Mouse (Mus musculus): ENCODE results near the gene Vmn2r-ps159. TPM values are rescaled to one million over a fixed set of nuclear protein-coding genes. Genes with fewer than 3 reads are reported as not detected.
"Not testable (repeated sequence)": the region's sequence is repeated elsewhere in the genome, so short reads cannot be mapped to it uniquely, and the experiment has no call there.

The Vmn2r-ps159 gene
- not detected for total RNA-seq (2021)

DNA sequence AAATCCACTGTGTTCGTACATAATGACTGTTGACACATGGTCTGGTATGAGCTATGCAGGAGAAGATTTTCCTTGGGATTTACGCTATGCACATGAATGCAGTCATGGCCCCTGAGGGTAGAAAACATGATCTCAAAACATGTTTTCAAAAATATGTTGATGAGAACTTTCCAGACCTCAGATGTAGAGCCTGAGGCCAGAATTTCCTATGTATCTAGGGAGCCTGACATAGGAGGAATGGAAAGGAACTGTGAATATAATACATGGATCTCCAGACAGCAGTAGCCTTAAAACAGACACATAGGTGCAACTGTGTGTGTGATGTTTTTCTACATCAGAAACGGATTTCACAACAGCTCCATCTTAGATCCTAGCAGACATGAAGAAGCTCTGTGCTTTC lies at the start of gene Vmn2r-ps159:
Gene Vmn2r-ps159 (plus strand): TSS at position 301 of the 400 bp plus-strand sequence.
- not testable (repeated sequence) for DNase-seq

DNA sequence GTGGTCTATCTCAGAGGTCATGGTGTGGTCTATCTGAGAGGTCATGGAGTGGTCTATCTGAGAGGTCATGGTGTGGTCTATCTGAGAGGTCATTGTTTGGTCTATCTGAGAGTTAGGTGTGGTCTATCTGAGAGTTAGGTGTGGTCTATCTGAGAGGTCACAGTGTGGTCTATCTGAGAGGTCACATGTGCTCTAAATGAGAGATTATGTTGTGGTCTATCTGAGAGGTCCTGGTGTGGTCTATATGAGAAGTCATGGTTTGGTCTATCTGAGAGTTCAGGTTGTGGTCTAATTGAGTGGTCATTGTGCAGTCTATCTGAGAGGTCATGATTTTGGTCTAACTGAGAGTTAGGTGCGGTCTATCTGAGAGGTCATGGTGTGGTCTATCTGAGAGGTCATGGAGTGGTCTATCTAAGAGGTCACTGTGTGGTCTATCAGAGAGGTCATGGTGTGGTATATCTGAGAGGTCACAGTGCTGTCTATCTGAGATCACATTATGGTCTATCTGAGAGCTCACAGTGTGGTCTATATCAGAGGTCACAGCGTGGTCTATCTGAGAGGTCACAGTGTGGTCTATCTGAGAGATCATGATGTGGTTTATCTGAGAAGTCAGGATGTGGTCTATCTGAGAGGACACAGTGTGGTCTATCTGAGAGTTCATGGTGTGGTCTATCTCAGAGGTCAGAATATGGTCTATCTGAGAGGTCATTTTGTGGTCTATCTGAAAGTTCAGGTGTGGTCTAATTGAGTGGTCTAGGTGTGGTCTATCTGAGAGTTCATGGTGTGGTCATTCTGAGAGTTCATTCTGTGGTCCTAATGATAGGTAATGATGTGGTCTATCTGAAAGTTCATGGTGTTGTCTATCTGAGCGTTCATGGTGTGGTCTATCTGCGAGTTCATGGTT lies 10.9 kb downstream of the Vmn2r-ps159 start:
- DNase-seq, result not testable (repeated sequence)

GRCm38 (mm10) chr4:156342569-156343325 lies 11.8 kb downstream of the Vmn2r-ps159 start:
- no peak for DNase-seq

DNA sequence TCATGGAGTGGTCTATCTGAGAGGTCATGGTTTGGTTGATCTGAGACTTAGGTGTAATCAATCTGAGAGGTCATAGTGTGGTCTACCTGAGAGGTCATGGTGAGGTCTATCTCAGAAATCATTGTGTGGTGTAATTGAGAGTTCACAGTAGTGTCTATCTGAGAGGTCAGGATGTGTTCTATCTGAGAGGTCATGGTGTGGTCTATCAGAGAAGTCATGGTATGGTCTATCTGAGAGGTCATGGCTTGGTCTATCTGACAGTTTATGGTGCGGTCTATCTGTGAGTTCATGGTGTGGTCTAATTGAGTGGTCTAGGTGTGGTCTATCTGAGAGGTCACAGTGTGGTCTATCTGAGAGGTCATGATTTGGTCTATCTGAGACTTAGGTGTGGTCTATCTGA lies 12.4 kb downstream of the Vmn2r-ps159 start:
- no peak for DNase-seq

DNA sequence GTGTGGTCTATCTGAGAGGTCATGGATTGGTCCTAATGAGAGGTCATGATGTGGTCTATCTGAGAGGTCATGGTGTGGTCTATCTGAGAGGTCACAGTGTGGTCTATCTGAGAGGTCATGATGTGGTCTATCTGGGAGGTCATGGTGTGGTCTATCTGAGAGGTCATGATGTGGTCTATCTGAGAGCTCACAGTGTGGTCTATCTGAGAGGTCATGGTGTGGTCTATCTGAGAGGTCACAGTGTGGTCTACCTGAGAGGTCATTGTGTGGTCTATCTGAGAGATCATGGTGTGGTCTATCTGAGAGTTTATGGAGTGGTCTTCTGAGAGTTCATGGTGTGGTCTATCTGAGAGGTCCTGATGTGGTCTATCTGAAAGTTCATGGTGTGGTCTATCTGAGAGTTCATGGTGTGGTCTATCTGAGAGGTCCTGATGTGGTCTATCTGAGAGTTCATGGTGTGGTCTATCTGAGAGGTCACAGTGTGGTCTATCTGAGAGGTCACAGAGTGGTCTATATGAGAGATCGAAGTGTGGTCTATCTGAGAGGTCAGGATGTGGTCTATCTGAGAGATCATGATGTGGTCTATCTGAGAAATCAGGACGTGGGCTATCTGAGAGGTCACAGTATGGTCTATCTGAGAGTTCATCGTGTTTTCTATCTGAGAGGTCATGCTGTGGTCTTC lies 26.0 kb downstream of the Vmn2r-ps159 start:
- not testable (repeated sequence) for DNase-seq

Other genes with a start within 250 kb of the Vmn2r-ps159 start
- gene 9430015G10Rik, start 221.1 kb upstream of the Vmn2r-ps159 start, total RNA-seq (2021), result 1 to 10 TPM; 7.3 to 9.4 TPM
- under 1 TPM in 1 of 2 experiments, not detected in 1; 0.25 TPM for gene Rnf223, start 200.6 kb upstream of the Vmn2r-ps159 start, total RNA-seq (2021)
- 100 to 1,000 TPM; 112 TPM for gene Agrn, start 133.6 kb upstream of the Vmn2r-ps159 start, total RNA-seq (2021)
- gene Isg15, start 130.3 kb upstream of the Vmn2r-ps159 start, total RNA-seq (2021), result 1 to 10 TPM; 1.3 to 1.4 TPM
- 1 to 10 TPM; 7.6 to 7.7 TPM for gene AW011738, start 127.8 kb upstream of the Vmn2r-ps159 start, total RNA-seq (2021)
- 100 to 1,000 TPM in 1 of 2 experiments, 10 to 100 TPM in 1; 91.2 to 106 TPM for gene Perm1, start 115.2 kb upstream of the Vmn2r-ps159 start, total RNA-seq (2021)
- gene Plekhn1, start 96.2 kb upstream of the Vmn2r-ps159 start, total RNA-seq (2021), result 10 to 100 TPM in 1 of 2 experiments, 1 to 10 TPM in 1; 9.1 to 10.2 TPM
- 10 to 100 TPM; 25.2 to 25.4 TPM for gene Noc2l, start 95.1 kb upstream of the Vmn2r-ps159 start, total RNA-seq (2021)
- gene Samd11, start 75.4 kb upstream of the Vmn2r-ps159 start, total RNA-seq (2021), result under 1 TPM; 0.16 to 0.29 TPM

Data from heart, postnatal 4 days (tissue).